Mouse (Mus musculus) testis, adult 2 months (tissue): ENCODE measurements at regions not wholly inside any gene's neighbourhood (a gene's known extent, or its start where the extent isn't known, plus 50 kb on each side); places are given as distances from the start of the nearest gene placed in this dataset.

ENCODE experiments used
- H3K27ac ChIP-seq: fragments of 200-500 bp; 2 replicates; pipeline ENCODE4 v1.5.1; 2012; ENCODE audit warnings: low read depth, low read length; ENCODE audit not compliant: control insufficient read depth, insufficient read depth
- H3K27me3 ChIP-seq: fragments of 200-500 bp; 2 replicates; pipeline ENCODE4 v1.6.1; 2012; ENCODE audit warnings: mild to moderate bottlenecking, low read length, moderate library complexity; ENCODE audit not compliant: control insufficient read depth, insufficient read depth
- H3K36me3 ChIP-seq: fragments of 200-500 bp; 2 replicates; pipeline ENCODE4 v1.6.1; 2012; ENCODE audit warnings: mild to moderate bottlenecking, low read length; ENCODE audit not compliant: control insufficient read depth, insufficient read depth
- H3K4me1 ChIP-seq: fragments of 200-500 bp; 2 replicates; pipeline ENCODE4 v1.6.1; 2012; ENCODE audit warnings: low read length; ENCODE audit not compliant: control insufficient read depth, insufficient read depth
- H3K4me3 ChIP-seq: fragments of 200-500 bp; 2 replicates; pipeline ENCODE4 v1.5.1; 2012; ENCODE audit warnings: low read depth, mild to moderate bottlenecking, low read length, moderate library complexity, mixed read lengths; ENCODE audit not compliant: control insufficient read depth
- CTCF ChIP-seq: fragments of 200-500 bp; IDR thresholded peaks from 2 replicates; pipeline ENCODE4 v1.5.1; 2012; ENCODE audit warnings: low read depth, mild to moderate bottlenecking, inconsistent platforms, low read length, moderate library complexity; ENCODE audit not compliant: control insufficient read depth, insufficient read depth, insufficient replicate concordance
- POLR2A ChIP-seq: fragments of 200-500 bp; IDR thresholded peaks from 2 replicates; pipeline ENCODE4 v1.6.1; 2012; ENCODE audit warnings: low read depth, mild to moderate bottlenecking, inconsistent platforms, low read length, moderate library complexity; ENCODE audit not compliant: control insufficient read depth

- no peak for TF ChIP-seq POLR2A
- no peak for TF ChIP-seq CTCF
- H3K27ac ChIP-seq: no peak overlapping the region
Observed at GRCm38 (mm10) chr15:59158760-59159159, 269.7 kb downstream of the Gm49356 start.

GRCm38 (mm10) chr15:59160931-59161920 lies 272.1 kb downstream of the Gm49356 start:
- Histone ChIP-seq H3K27ac (no peak overlapping the region), H3K27me3 (no peaks in the 10 kb centered on the region), H3K36me3 (no peaks in the 10 kb centered on the region), H3K4me3 (no peak overlapping the region), H3K4me1 (no peaks in the 10 kb centered on the region)
- TF ChIP-seq POLR2A (no peak), CTCF (no peak)

More at GRCm38 (mm10) chr15:59158760-59159159, 269.7 kb downstream of the Gm49356 start:
- H3K4me3 ChIP-seq: no peak overlapping the region
- H3K4me1 ChIP-seq: no peaks in the 10 kb centered on the region
- H3K36me3 ChIP-seq: no peaks in the 10 kb centered on the region
- H3K27me3 ChIP-seq: no peaks in the 10 kb centered on the region

- H3K36me3 ChIP-seq: no peaks in the 10 kb centered on the region
- no peak for TF ChIP-seq POLR2A
- TF ChIP-seq CTCF: no peak
- H3K4me1 ChIP-seq: no peaks in the 10 kb centered on the region
- H3K27ac ChIP-seq: no peak overlapping the region
- H3K4me3 ChIP-seq: no peak overlapping the region
- H3K27me3 ChIP-seq: no peaks in the 10 kb centered on the region
Observed at GRCm38 (mm10) chr15:59167937-59168659, 279.0 kb downstream of the Gm49356 start.

- Histone ChIP-seq H3K4me1 (no peaks in the 10 kb centered on the region), H3K27ac (no peak overlapping the region), H3K27me3 (no peaks in the 10 kb centered on the region), H3K4me3 (no peak overlapping the region), H3K36me3 (no peaks in the 10 kb centered on the region)
- no peak for TF ChIP-seq POLR2A
- TF ChIP-seq CTCF: no peak
Observed at GRCm38 (mm10) chr15:59168660-59169170, 279.6 kb downstream of the Gm49356 start.

- no peak overlapping the region for H3K27ac ChIP-seq
- no peaks in the 10 kb centered on the region for H3K27me3 ChIP-seq
- TF ChIP-seq CTCF (no peak), POLR2A (no peak)
- H3K36me3 ChIP-seq: no peaks in the 10 kb centered on the region
- H3K4me1 ChIP-seq: no peaks in the 10 kb centered on the region
- H3K4me3 ChIP-seq: no peak overlapping the region
Observed at GRCm38 (mm10) chr15:59169237-59169797, 280.2 kb downstream of the Gm49356 start.

GRCm38 (mm10) chr15:59169831-59170230 lies 280.7 kb downstream of the Gm49356 start:
- TF ChIP-seq CTCF (no peak), POLR2A (no peak)
- no peak overlapping the region for H3K27ac ChIP-seq
- H3K4me3 ChIP-seq: no peak overlapping the region
- H3K4me1 ChIP-seq: no peaks in the 10 kb centered on the region
- no peaks in the 10 kb centered on the region for H3K36me3 ChIP-seq
- no peaks in the 10 kb centered on the region for H3K27me3 ChIP-seq
